Mouse (Mus musculus) kidney, postnatal 36 days (tissue): ENCODE measurements at regions not wholly inside any gene's neighbourhood (a gene's known extent, or its start where the extent isn't known, plus 50 kb on each side); places are given as distances from the start of the nearest gene placed in this dataset.
"Not testable (repeated sequence)": the region's sequence is repeated elsewhere in the genome, so short reads cannot be mapped to it uniquely, and the experiment has no call there.

Experiments used
- DNase-seq, 2 experiments: peaks; one replicate each; pipeline ENCODE4 v3.0.0; 2021 to 2022; ENCODE audit warnings: mixed read lengths in 2 of 2

- DNase-seq: no peak
Measured at GRCm38 (mm10) chr19:35890191-35890590, 167.1 kb downstream of the Htr7 start.

- DNase-seq: no peak
Measured at GRCm38 (mm10) chr19:35886270-35886669, 171.0 kb downstream of the Htr7 start.

GRCm38 (mm10) chr19:35881810-35882485 is 175.4 kb downstream of the Htr7 start:
- no peak for DNase-seq

- DNase-seq: no peak
Measured at GRCm38 (mm10) chr19:35875464-35875863, 181.8 kb downstream of the Htr7 start.

- no peak for DNase-seq
Measured at GRCm38 (mm10) chr19:35870720-35871119, 186.6 kb downstream of the Htr7 start.

GRCm38 (mm10) chr19:35868543-35868942 is 188.8 kb downstream of the Htr7 start:
- DNase-seq: no peak

- no peak for DNase-seq
Measured at GRCm38 (mm10) chr19:35863049-35863448, 194.3 kb downstream of the Htr7 start.

- DNase-seq: peak; percentile 58 to 85
Measured at GRCm38 (mm10) chr19:35861421-35861820, 195.9 kb downstream of the Htr7 start.

- DNase-seq: peak in 1 of 2 experiments; percentile 52
Measured at GRCm38 (mm10) chr19:35832992-35833391, 224.3 kb downstream of the Htr7 start.

- DNase-seq: no peak
Measured at GRCm38 (mm10) chr19:35826074-35826473, 231.2 kb downstream of the Htr7 start.

- no peak for DNase-seq
Measured at GRCm38 (mm10) chr19:35819626-35820025, 237.7 kb downstream of the Htr7 start.

- DNase-seq: no peak
Measured at GRCm38 (mm10) chr19:35794661-35795060, 262.6 kb downstream of the Htr7 start.

- no peak for DNase-seq
Measured at GRCm38 (mm10) chr19:35787246-35788021, 269.9 kb downstream of the Htr7 start.

GRCm38 (mm10) chr19:35761750-35762149 is 295.6 kb downstream of the Htr7 start:
- not testable (repeated sequence) for DNase-seq

GRCm38 (mm10) chr19:35759701-35760100 is 297.6 kb downstream of the Htr7 start:
- peak; percentile 85 to 88 for DNase-seq

GRCm38 (mm10) chr19:35755494-35755893 is 301.8 kb downstream of the Htr7 start:
- DNase-seq: no peak

GRCm38 (mm10) chr19:35735754-35736153 is 321.6 kb downstream of the Htr7 start:
- DNase-seq: no peak

GRCm38 (mm10) chr19:35728436-35729060 is 328.8 kb downstream of the Htr7 start:
- DNase-seq: no peak
